Mouse (Mus musculus) limb, embryonic 14.5 days (tissue): Measurements from ENCODE around the gene Gzmg. TPM values are rescaled to one million over a fixed set of nuclear protein-coding genes. Genes with fewer than 3 reads are reported as not detected.
"Not testable (repeated sequence)": the region's sequence is repeated elsewhere in the genome, so short reads cannot be mapped to it uniquely, and the experiment has no call there.

Experiments used
- ATAC-seq: fragments of 200-750 bp; cut with Nextera tagmentation; 2 replicates; pipeline ENCODE4 v1.8.0; 2017; ENCODE audit warnings: low read depth, moderate number of reproducible peaks, moderate TSS enrichment; ENCODE audit not compliant: low FRiP score
- DNase-seq: peaks from one replicate; pipeline ENCODE4 v3.0.0-alpha.2; 2015; ENCODE audit warnings: low spot score
- H3K27ac ChIP-seq: fragments of 300-500 bp; sonication (generic); replicated peaks from 2 replicates; pipeline ENCODE4 v1.5.1; 2014; ENCODE audit warnings: low read depth, mild to moderate bottlenecking, low read length, moderate library complexity, mixed read lengths
- H3K27me3 ChIP-seq: fragments of 300-500 bp; sonication (generic); 2 replicates; pipeline ENCODE4 v1.6.1; 2014; ENCODE audit warnings: low read length, mixed read lengths; ENCODE audit not compliant: control insufficient read depth, insufficient read depth
- H3K36me3 ChIP-seq: fragments of 300-500 bp; sonication (generic); 2 replicates; pipeline ENCODE4 v1.6.1; 2014; ENCODE audit warnings: mild to moderate bottlenecking, low read length, moderate library complexity, mixed read lengths; ENCODE audit not compliant: control insufficient read depth, insufficient read depth
- H3K4me1 ChIP-seq: fragments of 300-500 bp; sonication (generic); 2 replicates; pipeline ENCODE4 v1.6.1; 2014; ENCODE audit warnings: antibody characterized with exemption, low read length, mixed read lengths; ENCODE audit not compliant: control insufficient read depth, insufficient read depth
- H3K4me2 ChIP-seq: fragments of 300-500 bp; sonication (generic); replicated peaks from 2 replicates; pipeline ENCODE4 v1.6.1; 2014; ENCODE audit warnings: low read depth, mild to moderate bottlenecking, low read length, moderate library complexity; ENCODE audit not compliant: severe bottlenecking
- H3K4me3 ChIP-seq: fragments of 300-500 bp; sonication (generic); replicated peaks from 2 replicates; pipeline ENCODE4 v1.5.1; 2014; ENCODE audit warnings: low read length
- H3K9ac ChIP-seq: fragments of 300-500 bp; sonication (generic); 2 replicates; pipeline ENCODE4 v1.6.1; 2014; ENCODE audit warnings: mild to moderate bottlenecking, low read depth, low read length, moderate library complexity; ENCODE audit not compliant: severe bottlenecking
- H3K9me3 ChIP-seq: fragments of 300-500 bp; sonication (generic); 2 replicates; pipeline ENCODE4 v1.6.1; 2016; ENCODE audit warnings: low read length; ENCODE audit not compliant: control insufficient read depth
- POLR2A ChIP-seq: fragments of 200-500 bp; IDR thresholded peaks from 2 replicates; pipeline ENCODE4 v1.8.0; 2012; ENCODE audit warnings: inconsistent platforms, mild to moderate bottlenecking, moderate library complexity, borderline replicate concordance; ENCODE audit not compliant: insufficient read depth, insufficient read length; ENCODE audit errors: extremely low read depth
- WGBS: fragments of 180-500 bp; shearing (Covaris S2); extraction: QIAGEN DNeasy Blood & Tissue Kit; methylation state at CpG from one replicate; pipeline ENCODE4 v1.1.7; 2014; 5-methylcytosine and 5-hydroxymethylcytosine counted together
- polyA plus RNA-seq, 2 experiments: library from polyadenylated mRNA; depleted of rRNA in 1 of 2; stranded (reverse) in 1 of 2; unstranded in 1 of 2; fragments of >200 nt; fragmentation: Nextera tagmentation in 1 of 2; extraction: Ambion mirVana in 1 of 2; gene quantifications; 2 replicates each; pipeline versions ENCODE4 v1.2.1 to v1.2.3; 2012 to 2014

The Gzmg gene
- polyA plus RNA-seq, 2 experiments = 0.14 TPM; not detected in 1

GRCm38 (mm10) chr14:56128341-56128740 lies 31.0 kb downstream of the Gzmg start:
- Histone ChIP-seq H3K27me3 (no peaks in the 10 kb centered on the region), H3K4me1 (no peaks in the 10 kb centered on the region), H3K4me3 (no peak overlapping the region), H3K36me3 (no peaks in the 10 kb centered on the region), H3K27ac (no peak overlapping the region), H3K9ac (no peak overlapping the region), H3K9me3 (no peaks in the 10 kb centered on the region), H3K4me2 (no peak overlapping the region)
- no peak for DNase-seq
- 44% methylated on average over 3 of the region's 3 CpGs for WGBS
- no peak for ATAC-seq
- TF ChIP-seq POLR2A = no peak

- no peak for TF ChIP-seq POLR2A
- H3K27ac ChIP-seq = no peak overlapping the region
- H3K36me3 ChIP-seq = no peaks in the 10 kb centered on the region
- no peaks in the 10 kb centered on the region for H3K9me3 ChIP-seq
- DNase-seq (no peak), ATAC-seq (no peak)
- H3K4me3 ChIP-seq = no peak overlapping the region
- no peaks in the 10 kb centered on the region for H3K27me3 ChIP-seq
- WGBS = 85% methylated on average over 3 of the region's 3 CpGs
- no peaks in the 10 kb centered on the region for H3K4me1 ChIP-seq
- H3K4me2 ChIP-seq = no peak overlapping the region
- no peak overlapping the region for H3K9ac ChIP-seq
Measured at GRCm38 (mm10) chr14:56123516-56123915, 35.9 kb downstream of the Gzmg start.

DNA sequence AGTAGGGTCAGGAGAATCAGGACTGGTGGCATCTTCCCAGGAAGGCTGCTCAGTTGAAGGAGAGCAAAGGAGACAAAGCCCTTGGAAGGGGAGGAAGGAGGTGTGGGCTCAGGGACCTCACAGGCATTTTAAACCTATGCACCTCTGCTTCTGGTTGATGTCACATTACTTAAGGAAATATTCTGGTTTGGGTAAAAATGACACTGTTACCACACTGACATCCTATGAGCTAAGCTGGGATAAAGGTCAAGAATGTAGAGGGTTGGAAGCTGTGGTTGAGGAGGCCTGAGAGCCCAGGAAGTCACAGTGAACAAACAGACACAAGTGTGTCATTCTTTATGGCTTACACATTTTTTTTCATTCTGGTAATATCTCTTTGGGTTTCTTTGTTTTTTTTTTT lies 38.9 kb downstream of the Gzmg start, which contains the start of gene Gzme:
Gzme (minus strand) TSS at position 101 of the 400 bp plus-strand sequence.
- no peak within 1 kb of the TSS for H3K9ac ChIP-seq
- no peaks in the 10 kb centered on the region for H3K36me3 ChIP-seq
- no peaks in the 10 kb centered on the region for H3K4me1 ChIP-seq
- H3K4me2 ChIP-seq = no peak within 1 kb of the TSS
- H3K4me3 ChIP-seq = no peak within 1 kb of the TSS
- no peak for ATAC-seq
- H3K9me3 ChIP-seq = no peaks in the 10 kb centered on the region
- no peaks in the 10 kb centered on the region for H3K27me3 ChIP-seq
- DNase-seq = no peak
- no peak within 1 kb of the TSS for H3K27ac ChIP-seq
- no peak for TF ChIP-seq POLR2A

DNA sequence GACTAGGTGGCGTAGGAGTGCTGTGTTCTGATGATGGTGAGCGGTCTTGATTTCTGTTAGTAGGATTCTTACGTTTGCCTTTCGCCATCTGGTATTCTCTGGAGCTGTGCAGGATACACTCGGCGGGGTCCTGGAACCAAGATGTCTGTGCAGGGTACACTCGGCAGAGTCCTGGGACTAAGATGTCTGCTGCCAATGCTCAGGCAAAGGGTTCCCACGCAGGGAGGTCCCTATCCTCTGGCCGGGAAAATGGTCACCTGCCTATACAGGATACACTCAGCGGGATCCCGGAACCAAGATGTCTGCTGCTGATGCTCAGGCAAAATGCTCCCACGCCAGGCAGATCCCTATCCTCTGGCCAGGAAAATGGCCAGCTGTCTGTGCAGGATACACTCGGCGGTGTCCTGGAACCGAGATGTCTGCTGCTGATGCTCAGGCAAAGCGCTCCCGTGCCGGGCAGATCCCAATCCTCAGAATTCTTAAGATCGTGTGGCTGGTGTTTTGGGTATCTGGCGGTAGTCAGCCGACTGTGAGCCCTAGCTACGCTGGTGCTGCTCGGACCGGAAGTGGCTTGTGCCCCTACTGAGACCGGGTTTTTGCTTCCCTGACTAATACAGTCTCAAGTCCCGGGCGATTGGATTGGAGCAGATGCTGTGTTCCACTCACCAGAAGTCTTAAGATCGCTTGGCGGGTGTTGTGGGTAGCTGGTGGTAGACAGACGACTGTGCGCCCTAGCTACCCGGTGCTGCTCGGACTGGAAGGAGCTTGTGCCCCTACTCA lies 43.7 kb downstream of the Gzmg start:
- not testable (repeated sequence) for ATAC-seq, H3K4me1 ChIP-seq, H3K36me3 ChIP-seq, H3K4me2 ChIP-seq, H3K27ac ChIP-seq, H3K9ac ChIP-seq, H3K27me3 ChIP-seq, DNase-seq, H3K9me3 ChIP-seq, H3K4me3 ChIP-seq
- 92% methylated on average over 33 of the region's 33 CpGs for WGBS

Other genes starting within 250 kb of the Gzmg start
- 65.4 and 75.4 TPM in 2 replicates for gene Cma1, start 214.9 kb downstream of the Gzmg start, polyA plus RNA-seq (2012; rRNA removed)
- 127 and 211 TPM in 2 replicates for gene Cma1, start 214.9 kb downstream of the Gzmg start, polyA plus RNA-seq (2014; fragmentation: Nextera tagmentation; extraction: Ambion mirVana)
- 0.39 TPM in 1 of 2 replicates, not detected in the other for gene Cma2, start 208.6 kb downstream of the Gzmg start, polyA plus RNA-seq (2012; rRNA removed)
- 0.23 and 0.50 TPM in 2 replicates for gene Cma2, start 208.6 kb downstream of the Gzmg start, polyA plus RNA-seq (2014; fragmentation: Nextera tagmentation; extraction: Ambion mirVana)
- gene Mcpt1, start 141.6 kb downstream of the Gzmg start, polyA plus RNA-seq (2012; rRNA removed) = 0.48 and 0.49 TPM in 2 replicates
- gene Mcpt1, start 141.6 kb downstream of the Gzmg start, polyA plus RNA-seq (2014; fragmentation: Nextera tagmentation; extraction: Ambion mirVana) = 0.19 and 0.37 TPM in 2 replicates
- not detected in 2 replicates for gene Mcpt9, start 129.1 kb downstream of the Gzmg start, polyA plus RNA-seq (2012; rRNA removed)
- not detected in 2 replicates for gene Mcpt9, start 129.1 kb downstream of the Gzmg start, polyA plus RNA-seq (2014; fragmentation: Nextera tagmentation; extraction: Ambion mirVana)
- gene Mcpt2, start 117.5 kb downstream of the Gzmg start, polyA plus RNA-seq (2012; rRNA removed) = 0.74 and 0.92 TPM in 2 replicates
- 0.51 and 0.83 TPM in 2 replicates for gene Mcpt2, start 117.5 kb downstream of the Gzmg start, polyA plus RNA-seq (2014; fragmentation: Nextera tagmentation; extraction: Ambion mirVana)
- gene Mcpt4, start 97.3 kb downstream of the Gzmg start, polyA plus RNA-seq (2012; rRNA removed) = 2.0 and 2.4 TPM in 2 replicates
- 1.3 and 2.4 TPM in 2 replicates for gene Mcpt4, start 97.3 kb downstream of the Gzmg start, polyA plus RNA-seq (2014; fragmentation: Nextera tagmentation; extraction: Ambion mirVana)
- gene Mcpt8, start 74.3 kb downstream of the Gzmg start, polyA plus RNA-seq (2012; rRNA removed) = 0.78 and 1.5 TPM in 2 replicates
- gene Mcpt8, start 74.3 kb downstream of the Gzmg start, polyA plus RNA-seq (2014; fragmentation: Nextera tagmentation; extraction: Ambion mirVana) = 1.8 and 3.1 TPM in 2 replicates
- 0.23 and 0.30 TPM in 2 replicates for gene Ctsg, start 57.0 kb downstream of the Gzmg start, polyA plus RNA-seq (2012; rRNA removed)
- gene Ctsg, start 57.0 kb downstream of the Gzmg start, polyA plus RNA-seq (2014; fragmentation: Nextera tagmentation; extraction: Ambion mirVana) = 0.28 and 0.39 TPM in 2 replicates
- 0.09 and 0.20 TPM in 2 replicates for gene Gzme, start 39.0 kb downstream of the Gzmg start, polyA plus RNA-seq (2012; rRNA removed)
- 0.28 TPM in 1 of 2 replicates, not detected in the other for gene Gzme, start 39.0 kb downstream of the Gzmg start, polyA plus RNA-seq (2014; fragmentation: Nextera tagmentation; extraction: Ambion mirVana)
- 0.09 and 0.41 TPM in 2 replicates for gene Gzmd, start 27.0 kb downstream of the Gzmg start, polyA plus RNA-seq (2012; rRNA removed)
- not detected in 2 replicates for gene Gzmd, start 27.0 kb downstream of the Gzmg start, polyA plus RNA-seq (2014; fragmentation: Nextera tagmentation; extraction: Ambion mirVana)
- gene Gzmn, start 15.0 kb upstream of the Gzmg start, polyA plus RNA-seq (2012; rRNA removed) = not detected in 2 replicates
- not detected in 2 replicates for gene Gzmn, start 15.0 kb upstream of the Gzmg start, polyA plus RNA-seq (2014; fragmentation: Nextera tagmentation; extraction: Ambion mirVana)
- 0.15 and 0.23 TPM in 2 replicates for gene Gzmf, start 51.8 kb upstream of the Gzmg start, polyA plus RNA-seq (2012; rRNA removed)
- gene Gzmf, start 51.8 kb upstream of the Gzmg start, polyA plus RNA-seq (2014; fragmentation: Nextera tagmentation; extraction: Ambion mirVana) = not detected in 2 replicates
- not detected in 2 replicates for gene Gzmc, start 75.1 kb upstream of the Gzmg start, polyA plus RNA-seq (2012; rRNA removed)
- 0.23 TPM in 1 of 2 replicates, not detected in the other for gene Gzmc, start 75.1 kb upstream of the Gzmg start, polyA plus RNA-seq (2014; fragmentation: Nextera tagmentation; extraction: Ambion mirVana)
- gene Gzmb, start 102.7 kb upstream of the Gzmg start, polyA plus RNA-seq (2012; rRNA removed) = 0.80 and 1.1 TPM in 2 replicates
- 0.55 and 1.8 TPM in 2 replicates for gene Gzmb, start 102.7 kb upstream of the Gzmg start, polyA plus RNA-seq (2014; fragmentation: Nextera tagmentation; extraction: Ambion mirVana)
- 1.3 TPM in 2 replicates for gene Atp12a, start 205.5 kb upstream of the Gzmg start, polyA plus RNA-seq (2012; rRNA removed)
- 1.6 and 2.3 TPM in 2 replicates for gene Atp12a, start 205.5 kb upstream of the Gzmg start, polyA plus RNA-seq (2014; fragmentation: Nextera tagmentation; extraction: Ambion mirVana)
- 0.70 and 1.2 TPM in 2 replicates for gene Rnf17, start 243.0 kb upstream of the Gzmg start, polyA plus RNA-seq (2012; rRNA removed)
- 0.72 and 1.6 TPM in 2 replicates for gene Rnf17, start 243.0 kb upstream of the Gzmg start, polyA plus RNA-seq (2014; fragmentation: Nextera tagmentation; extraction: Ambion mirVana)